Mouse (Mus musculus) olfactory bulb, adult 2 months (tissue): Measurements from ENCODE around the gene Nup133. TPM values are rescaled to one million over a fixed set of nuclear protein-coding genes. Genes with fewer than 3 reads are reported as not detected.
A peak's percentile ranks its signal among the peaks of the same experiment; 100 is the strongest.
"Not testable (repeated sequence)": the region's sequence is repeated elsewhere in the genome, so short reads cannot be mapped to it uniquely, and the experiment has no call there.

ENCODE experiments used
- H3K27ac ChIP-seq: fragments of 200-500 bp; 2 replicates; pipeline ENCODE4 v1.5.1; 2012; ENCODE audit warnings: low read depth, low read length; ENCODE audit not compliant: insufficient read depth
- H3K4me1 ChIP-seq: fragments of 200-500 bp; 2 replicates; pipeline ENCODE4 v1.6.1; 2012; ENCODE audit warnings: low read length; ENCODE audit not compliant: control insufficient read depth, insufficient read depth
- H3K4me3 ChIP-seq: fragments of 200-500 bp; 2 replicates; pipeline ENCODE4 v1.5.1; 2012; ENCODE audit warnings: mild to moderate bottlenecking, low read depth, low read length, moderate library complexity; ENCODE audit not compliant: insufficient read depth
- CTCF ChIP-seq: fragments of 200-500 bp; IDR thresholded peaks from 2 replicates; pipeline ENCODE4 v1.5.1; 2012; ENCODE audit warnings: low read depth, mild to moderate bottlenecking, low read length, moderate library complexity; ENCODE audit not compliant: insufficient read depth
- POLR2A ChIP-seq: fragments of 200-500 bp; IDR thresholded peaks from 2 replicates; pipeline ENCODE4 v1.6.1; 2012; ENCODE audit warnings: mild to moderate bottlenecking, low read depth, low read length, moderate library complexity; ENCODE audit not compliant: insufficient read depth
- WGBS: fragments of 180-500 bp; shearing (Covaris S2); methylation state at CpG from one replicate; pipeline ENCODE4 v1.1.7; 2018; 5-methylcytosine and 5-hydroxymethylcytosine counted together
- polyA plus RNA-seq: library from polyadenylated mRNA; stranded (reverse); fragments of >200 nt; gene quantifications from 2 replicates; pipeline ENCODE4 v1.2.4, GENCODE M21; 2012; ENCODE audit warnings: low replicate concordance; ENCODE audit not compliant: missing spikeins, insufficient read depth, insufficient read length

The Nup133 gene
- polyA plus RNA-seq, 1 experiment = not detected

DNA sequence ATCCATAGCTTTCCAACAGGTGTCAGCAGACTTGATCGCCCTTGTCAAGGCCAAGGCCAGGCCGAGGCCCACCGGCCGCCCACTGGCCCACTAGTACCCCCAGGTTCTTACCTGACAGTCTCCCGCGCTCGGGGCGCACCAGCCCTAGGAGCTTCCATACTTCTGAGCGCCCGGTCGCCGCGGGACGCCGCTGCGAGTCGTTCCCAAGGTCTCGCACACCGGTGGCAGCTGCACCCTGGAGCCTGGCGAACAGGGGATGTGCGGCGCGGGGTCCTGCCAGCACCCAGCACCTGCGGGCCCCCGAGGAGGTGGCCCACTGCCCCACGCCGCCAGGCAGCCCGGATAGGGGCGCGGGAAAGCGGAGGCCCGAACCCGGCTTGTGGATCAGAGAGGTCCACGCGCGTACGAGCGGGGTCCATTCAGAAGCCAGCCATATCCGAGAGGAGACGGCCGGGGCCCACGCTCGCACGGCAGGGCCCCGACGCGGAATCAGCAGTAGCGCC, 33.3 kb upstream of the Nup133 start:
- under 1% methylated on average over 48 of the region's 48 CpGs for WGBS
- peaks cover 8% of the 10 kb centered on the region for H3K4me1 ChIP-seq
- peak overlapping the region; percentile 74 for H3K4me3 ChIP-seq
- H3K27ac ChIP-seq = no peak overlapping the region
- TF ChIP-seq CTCF (no peak), POLR2A (no peak)

GRCm38 (mm10) chr8:123981674-123982073, 32.6 kb upstream of the Nup133 start:
- no peak overlapping the region for H3K4me3 ChIP-seq
- H3K4me1 ChIP-seq = peaks cover 8% of the 10 kb centered on the region
- WGBS = 26% methylated on average over 4 of the region's 4 CpGs
- TF ChIP-seq CTCF (no peak), POLR2A (no peak)
- H3K27ac ChIP-seq = no peak overlapping the region

DNA sequence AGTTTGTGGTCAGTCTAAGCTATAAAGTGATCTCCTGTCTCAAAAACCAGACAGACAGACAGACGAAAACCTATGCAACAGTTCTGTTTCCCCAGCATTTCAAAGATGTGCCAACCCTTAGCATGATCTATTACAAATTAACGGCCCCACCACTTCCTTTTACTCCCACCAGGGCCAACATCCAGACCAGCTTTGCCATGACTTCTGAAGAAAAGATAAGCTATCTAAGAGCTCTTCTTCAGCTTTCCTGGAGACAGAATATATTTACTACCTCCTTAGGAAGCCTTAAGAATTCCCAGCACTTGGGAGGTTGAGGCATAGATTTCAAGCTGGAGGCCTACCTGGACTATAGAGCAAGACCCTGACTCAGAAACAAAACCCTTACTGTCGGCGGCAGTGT, 31.2 kb upstream of the Nup133 start:
- H3K4me1 ChIP-seq = peaks cover 8% of the 10 kb centered on the region
- 79% methylated on average over 4 of the region's 4 CpGs for WGBS
- TF ChIP-seq CTCF (no peak), POLR2A (no peak)
- no peak overlapping the region for H3K4me3 ChIP-seq
- H3K27ac ChIP-seq = no peak overlapping the region

DNA sequence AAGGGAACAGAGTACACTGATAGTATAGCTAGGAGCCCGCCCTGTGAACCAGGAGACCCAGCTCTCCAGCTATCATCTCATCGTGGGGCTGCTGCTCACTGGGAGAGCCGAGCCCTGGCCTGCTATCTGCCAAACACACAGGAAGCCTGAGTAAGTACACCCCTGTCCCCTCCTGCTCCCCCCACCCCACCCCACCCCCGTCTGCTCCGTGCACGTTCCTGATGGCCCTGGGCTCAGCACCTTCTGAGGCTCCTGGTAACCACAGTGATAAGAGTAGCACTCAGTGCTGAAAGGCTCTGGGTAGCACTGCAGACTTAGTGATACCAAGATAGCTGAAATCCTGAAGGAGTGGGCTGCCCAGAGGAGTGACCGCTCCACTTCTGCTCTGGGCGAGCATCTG, 29.9 kb upstream of the Nup133 start:
- no peak overlapping the region for H3K4me3 ChIP-seq
- no peak for TF ChIP-seq POLR2A
- TF ChIP-seq CTCF = no peak
- H3K4me1 ChIP-seq = peaks cover 8% of the 10 kb centered on the region
- H3K27ac ChIP-seq = no peak overlapping the region
- 91% methylated on average over 8 of the region's 8 CpGs for WGBS

- 79% methylated on average over 14 of the region's 14 CpGs for WGBS
- H3K4me3 ChIP-seq = no peak overlapping the region
- H3K4me1 ChIP-seq = peaks cover 8% of the 10 kb centered on the region
- no peak overlapping the region for H3K27ac ChIP-seq
- TF ChIP-seq CTCF (no peak), POLR2A (no peak)
These were observed 29.2 kb upstream of the Nup133 start for GRCm38 (mm10) chr8:123978166-123978838.

DNA sequence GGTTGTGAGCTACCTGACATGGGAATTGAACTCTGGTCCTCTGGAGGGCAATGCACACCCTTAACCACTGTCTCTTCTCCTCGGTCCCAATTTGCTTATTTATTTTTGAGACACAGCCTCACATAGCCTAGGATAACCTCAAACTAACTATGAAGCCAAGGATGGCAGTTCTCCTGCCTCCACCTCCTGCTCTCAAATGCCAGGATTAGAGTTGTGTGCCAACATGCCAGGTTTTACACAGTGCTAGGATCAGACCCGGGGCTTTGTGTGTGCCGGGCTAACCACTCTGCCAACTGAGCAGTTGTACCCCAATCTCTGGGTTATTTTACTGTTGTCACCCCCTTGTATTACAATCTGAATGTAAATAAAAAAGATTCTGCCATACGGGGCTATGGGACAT, 28.4 kb upstream of the Nup133 start:
- H3K27ac ChIP-seq = no peak overlapping the region
- H3K4me1 ChIP-seq = peaks cover 8% of the 10 kb centered on the region
- TF ChIP-seq POLR2A = no peak
- WGBS = 81% methylated on average over 4 of the region's 4 CpGs
- H3K4me3 ChIP-seq = no peak overlapping the region

- Histone ChIP-seq H3K4me3 (no peak overlapping the region), H3K4me1 (no peaks in the 10 kb centered on the region), H3K27ac (no peak overlapping the region)
- TF ChIP-seq POLR2A (no peak), CTCF (no peak)
- WGBS = 80% methylated on average over 1 of the region's 1 CpGs
These were observed 24.4 kb upstream of the Nup133 start for GRCm38 (mm10) chr8:123973495-123973894.

- H3K4me3 ChIP-seq = no peak overlapping the region
- no peak for TF ChIP-seq POLR2A
- no peak for TF ChIP-seq CTCF
- 52% methylated on average over 2 of the region's 2 CpGs for WGBS
- no peak overlapping the region for H3K27ac ChIP-seq
- H3K4me1 ChIP-seq = peaks cover 11% of the 10 kb centered on the region; the same call in 1 of the 2 replicates
These were observed 17.8 kb upstream of the Nup133 start for GRCm38 (mm10) chr8:123966896-123967295.

DNA sequence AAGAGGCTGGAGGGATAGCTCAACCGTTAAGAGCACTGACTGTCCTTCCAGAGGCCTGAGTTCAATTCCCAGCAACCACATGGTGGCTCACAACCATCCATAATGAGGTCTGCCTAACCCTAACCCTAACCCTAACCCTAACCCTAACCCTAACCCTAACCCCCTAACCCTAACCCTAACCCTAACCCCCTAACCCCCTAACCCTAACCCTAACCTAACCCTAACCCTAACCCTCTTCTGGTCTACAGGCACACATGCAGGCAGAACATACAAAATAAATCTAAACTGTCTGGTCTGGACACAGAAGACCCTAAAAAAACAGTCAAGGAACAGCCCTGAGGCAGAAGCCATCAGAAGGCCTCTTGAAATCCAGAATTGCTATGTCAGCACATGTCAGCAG, 12.3 kb upstream of the Nup133 start:
- no peak for TF ChIP-seq POLR2A
- TF ChIP-seq CTCF = no peak
- H3K27ac ChIP-seq = no peak overlapping the region
- peaks cover 26% of the 10 kb centered on the region for H3K4me1 ChIP-seq
- no peak overlapping the region for H3K4me3 ChIP-seq
- WGBS = 62% methylated on average over 1 of the region's 1 CpGs

GRCm38 (mm10) chr8:123960556-123960955, 11.5 kb upstream of the Nup133 start:
- H3K27ac ChIP-seq, H3K4me3 ChIP-seq: not testable (repeated sequence)
- H3K4me1 ChIP-seq = peaks cover 26% of the 10 kb centered on the region
- 67% methylated on average over 5 of the region's 5 CpGs for WGBS
